Mouse (Mus musculus) left cerebral cortex, postnatal 25 days (tissue): ENCODE data around the gene Gdap1l1. TPM values are rescaled to one million over a fixed set of nuclear protein-coding genes. Genes with fewer than 3 reads are reported as not detected.
"Not testable (repeated sequence)": the region's sequence is repeated elsewhere in the genome, so short reads cannot be mapped to it uniquely, and the experiment has no call there.

Source experiments
- DNase-seq, 2 experiments: peaks; one replicate each; pipeline ENCODE4 v3.0.0; 2022; ENCODE audit warnings: low spot score in 2 of 2, mixed read lengths in 1 of 2
- intact Hi-C: fragments of 180-260 bp; cut with DNase I; formaldehyde crosslinking; loops from one replicate; pipeline ENCODE4 v1.15.1; 2025
- total RNA-seq, 2 experiments: library from RNA; stranded (reverse); gene quantifications; 2 replicates each; pipeline ENCODE4 v1.2.3; 2021

The Gdap1l1 gene
- total RNA-seq, 2 experiments from 2014 or later: 68.8 to 77.1 TPM

DNA sequence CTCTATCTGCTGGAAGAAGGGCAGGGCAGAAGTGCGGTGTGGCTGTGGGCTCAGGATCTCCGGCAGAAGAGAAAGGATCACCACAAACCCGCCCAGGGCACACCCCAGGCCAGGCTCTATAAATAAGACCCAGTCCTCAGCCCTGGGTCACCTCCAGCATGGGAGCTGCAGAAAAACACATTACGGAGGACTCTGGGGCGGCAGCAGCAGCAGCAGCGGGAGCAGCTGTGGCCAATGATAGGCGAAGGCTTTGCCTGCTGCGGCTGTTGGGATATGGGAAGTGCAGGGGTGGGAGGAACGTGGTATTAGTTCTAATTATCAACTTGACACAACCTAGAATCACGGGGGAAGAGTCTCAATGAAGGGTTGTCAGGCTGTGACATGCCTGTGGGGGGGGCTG lies 21.1 kb downstream of the Gdap1l1 start:
- DNase-seq: no peak
- intact Hi-C loops: no loop called here

DNA sequence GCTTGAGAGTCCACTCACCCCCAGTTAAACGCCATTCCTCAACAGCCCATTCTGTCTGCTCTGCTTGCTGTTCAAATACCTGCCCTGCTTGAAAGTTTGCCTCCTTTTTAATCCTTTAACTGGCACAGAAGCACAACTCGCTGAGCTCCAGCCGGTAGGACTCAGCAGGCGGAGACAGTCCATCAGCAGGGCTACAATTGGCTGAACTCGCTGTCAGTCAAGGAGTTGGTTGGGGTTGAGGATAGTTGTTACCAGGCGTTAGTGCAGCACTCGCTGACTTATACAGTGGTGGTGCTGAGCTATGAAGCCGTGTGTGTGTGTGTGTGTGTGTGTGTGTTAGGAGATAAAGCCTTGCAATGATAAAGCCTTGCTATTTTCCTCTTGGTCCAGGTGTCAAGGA lies 22.3 kb downstream of the Gdap1l1 start:
- intact Hi-C loops: no loop called here
- DNase-seq: no peak

DNA sequence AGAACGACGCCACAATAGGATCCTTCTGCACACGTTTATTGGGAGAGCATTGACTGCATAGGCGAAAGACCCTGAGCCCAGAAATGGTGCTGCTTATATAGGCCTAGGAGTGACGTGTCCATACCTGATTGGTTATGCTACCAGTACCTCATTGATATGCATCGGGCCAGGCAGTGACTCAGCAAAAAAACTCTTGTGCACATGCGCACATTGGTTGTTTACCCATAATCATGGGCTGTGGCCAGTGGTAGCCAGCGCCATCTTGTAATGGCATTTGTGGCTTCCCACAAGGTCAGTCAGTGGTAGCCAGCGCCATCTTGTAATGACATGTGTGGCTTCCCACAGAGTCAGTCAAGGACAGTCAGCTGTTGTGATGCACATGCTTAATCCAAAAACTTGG lies 23.0 kb downstream of the Gdap1l1 start:
- intact Hi-C loops, DNase-seq: not testable (repeated sequence)

DNA sequence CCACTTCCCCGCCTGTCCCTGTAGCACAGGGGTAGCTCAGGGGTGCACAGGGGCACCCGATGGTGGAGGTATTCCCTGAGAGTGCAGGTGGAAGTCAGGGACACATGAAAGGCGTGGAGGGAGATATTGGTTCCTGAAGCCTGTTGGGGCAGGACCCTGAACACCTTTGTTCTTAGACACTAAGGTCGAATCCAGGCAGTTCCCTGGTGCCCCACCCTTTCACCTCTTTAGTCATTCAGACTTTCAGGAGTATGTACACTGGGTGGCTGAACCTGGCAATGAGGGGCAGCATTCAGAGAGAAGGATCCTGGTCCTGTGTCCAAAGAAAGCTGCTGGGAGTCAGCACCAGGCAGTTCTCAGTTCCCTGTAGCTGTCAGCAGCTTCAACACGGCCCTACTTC lies 24.1 kb downstream of the Gdap1l1 start:
- DNase-seq: no peak
- intact Hi-C loops: no loop called here

DNA sequence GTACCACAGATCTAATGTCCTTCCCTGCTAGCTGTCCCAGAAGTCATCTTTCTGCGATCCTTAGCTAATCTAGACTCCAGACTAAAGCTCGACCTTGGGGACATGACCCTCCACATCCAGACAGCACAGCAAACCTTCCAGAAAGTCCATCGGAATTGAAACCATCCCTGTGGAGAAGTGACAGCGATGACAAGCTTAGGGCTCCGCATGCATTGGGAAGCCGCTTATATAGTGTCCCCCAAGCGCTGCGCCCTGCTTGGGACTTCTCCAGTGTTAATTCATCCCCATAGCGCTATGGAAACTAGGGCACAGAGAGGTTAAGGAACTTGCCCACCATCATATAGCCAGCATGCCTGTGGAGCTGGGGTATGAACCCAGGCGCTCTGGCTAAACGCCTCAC lies 24.5 kb downstream of the Gdap1l1 start:
- intact Hi-C loops: no loop called here
- DNase-seq: no peak

DNA sequence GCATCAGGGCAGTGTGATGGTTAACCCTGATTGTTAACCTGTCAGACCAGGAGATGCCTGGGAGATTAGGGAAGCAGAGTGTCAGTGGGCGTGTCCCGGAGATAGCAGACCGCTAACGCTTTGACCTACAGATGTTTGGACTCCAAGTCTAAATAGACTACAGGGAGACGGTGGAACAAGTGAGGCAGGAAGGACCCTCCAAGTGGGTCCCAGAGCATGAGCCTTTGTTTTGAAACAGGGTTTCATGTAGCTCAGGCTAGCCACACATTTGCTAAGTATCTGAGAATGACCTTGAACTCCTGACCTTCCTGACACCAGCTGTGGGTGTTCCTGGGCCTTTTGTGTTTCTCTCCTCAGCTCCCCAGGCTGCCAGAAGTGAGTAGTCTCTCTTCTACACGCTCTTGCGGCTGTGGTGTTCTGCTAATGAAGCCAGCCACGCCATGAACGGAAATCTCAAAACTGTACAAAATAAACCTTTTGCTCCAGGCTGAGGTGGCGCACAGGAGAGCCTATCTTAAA lies 25.0 kb downstream of the Gdap1l1 start:
- no peak for DNase-seq
- intact Hi-C loops: no loop called here

DNA sequence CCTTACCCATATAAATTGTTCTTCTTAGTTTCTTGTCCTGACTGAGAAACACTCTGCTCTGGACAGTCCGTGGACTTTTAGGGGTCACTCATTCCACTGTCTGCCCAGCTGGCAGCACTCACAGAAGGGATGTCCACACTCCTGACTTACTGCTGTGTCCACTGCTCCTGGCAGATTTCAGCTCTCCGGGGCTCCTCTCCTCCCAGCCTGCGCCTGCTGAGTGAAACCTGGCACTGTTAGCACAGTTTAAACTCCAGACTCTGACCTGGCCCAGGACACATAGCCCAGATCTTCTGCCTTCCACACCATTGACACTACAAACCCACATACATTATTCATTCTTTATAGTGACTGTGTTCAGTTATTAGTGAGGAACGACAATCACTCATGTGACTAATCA lies 25.7 kb downstream of the Gdap1l1 start:
- no peak for DNase-seq
- intact Hi-C loops: no loop called here

DNA sequence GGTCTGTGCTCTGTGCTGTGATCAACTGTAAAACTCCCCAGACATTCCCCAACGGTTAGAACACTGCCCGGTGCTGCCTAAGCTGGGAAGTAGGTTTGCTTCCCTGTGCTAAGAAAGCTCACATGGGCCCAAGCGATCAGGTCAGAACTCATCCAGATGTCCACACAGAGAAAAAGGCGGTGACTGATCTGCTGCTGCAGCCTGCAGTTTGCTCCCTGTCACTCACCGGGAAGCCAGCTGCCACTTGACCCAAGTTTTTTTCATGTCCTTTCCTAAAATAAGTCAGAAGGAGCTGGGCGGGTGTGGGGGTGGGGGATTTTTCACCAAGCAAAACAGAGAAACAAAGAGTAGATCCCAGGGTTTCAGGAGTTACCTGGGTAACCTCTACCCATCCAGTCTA lies 26.3 kb downstream of the Gdap1l1 start:
- DNase-seq: no peak
- intact Hi-C loops: no loop called here

DNA sequence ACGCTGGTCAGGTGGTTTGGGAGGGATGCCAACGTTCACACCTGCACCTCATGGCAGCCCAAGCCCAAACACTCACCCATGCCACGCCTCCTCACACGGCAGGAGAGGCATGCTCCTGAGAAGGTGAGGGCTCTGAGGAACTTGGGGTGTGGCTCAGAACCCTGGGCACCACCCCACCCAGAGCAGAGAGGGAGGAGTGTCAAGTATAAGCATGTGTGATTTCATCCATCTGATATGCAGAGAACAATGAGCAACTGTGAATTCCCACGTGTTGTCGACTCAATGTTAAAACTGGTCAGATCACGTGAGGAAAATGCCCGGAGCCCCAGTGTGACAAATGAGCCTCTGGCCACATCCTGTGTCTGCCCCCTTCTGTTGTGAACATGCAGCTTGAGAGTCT lies 28.5 kb downstream of the Gdap1l1 start:
- intact Hi-C loops: no loop called here
- DNase-seq: no peak

DNA sequence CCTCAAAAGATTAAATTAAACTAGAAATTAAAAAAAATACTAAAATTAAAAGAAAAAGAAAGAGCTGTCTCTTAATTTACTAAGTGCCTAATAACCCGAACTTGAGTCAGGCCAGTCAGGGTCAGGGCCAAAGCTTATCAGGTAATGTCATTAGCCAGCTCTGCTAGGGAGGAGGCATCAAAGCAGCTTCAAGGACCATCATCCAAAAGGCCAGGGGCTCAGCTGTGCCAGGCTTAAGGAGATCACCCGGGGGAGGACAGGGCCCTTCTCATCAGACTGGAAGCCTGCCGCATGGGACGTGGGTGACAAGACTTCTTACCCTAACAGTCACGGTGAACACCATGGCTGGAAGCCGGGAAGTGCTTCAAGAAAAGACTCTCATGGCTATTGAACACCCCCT lies 29.3 kb downstream of the Gdap1l1 start:
- no peak for DNase-seq
- intact Hi-C loops: no loop called here

DNA sequence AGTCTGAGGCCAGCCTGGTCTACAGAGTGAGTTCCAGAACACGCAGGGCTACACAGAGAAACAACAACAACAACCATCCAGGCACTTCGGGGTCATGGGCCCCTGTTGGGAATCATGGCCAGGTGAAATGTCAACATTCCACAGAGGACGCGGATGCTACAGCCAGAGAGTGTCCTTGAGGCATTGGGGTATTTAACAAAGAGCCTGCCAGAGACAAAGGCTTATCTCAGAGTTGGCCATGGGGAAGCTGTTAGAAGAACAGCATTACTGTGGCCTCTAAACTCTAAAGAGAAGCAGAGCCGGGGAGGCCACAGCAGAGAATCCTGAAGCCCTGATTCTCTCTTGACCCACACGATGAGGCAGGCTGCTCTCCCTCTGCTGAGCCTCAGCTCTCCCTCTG lies 30.6 kb downstream of the Gdap1l1 start:
- intact Hi-C loops: no loop called here
- DNase-seq: no peak

DNA sequence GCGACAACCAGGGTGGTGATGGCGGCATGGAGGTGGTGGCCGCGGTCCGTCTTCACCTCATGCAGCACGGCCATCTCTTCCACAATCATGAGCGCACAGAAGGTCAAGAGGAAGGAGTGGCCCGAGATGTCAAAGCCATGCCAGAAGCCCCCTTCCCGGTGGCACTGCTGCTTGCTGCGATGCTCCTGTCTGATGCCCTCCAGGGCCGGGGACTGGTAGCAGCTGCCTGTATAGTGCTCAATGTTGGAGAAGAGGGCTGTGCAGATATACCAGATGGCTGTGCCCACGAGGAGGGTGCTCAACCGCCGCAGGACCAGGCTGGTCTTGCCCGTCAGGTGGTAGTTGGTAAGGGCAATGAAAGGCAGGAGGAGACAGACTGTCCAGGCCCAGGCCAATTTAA lies 31.4 kb downstream of the Gdap1l1 start:
- intact Hi-C loops: no loop called here
- no peak for DNase-seq

DNA sequence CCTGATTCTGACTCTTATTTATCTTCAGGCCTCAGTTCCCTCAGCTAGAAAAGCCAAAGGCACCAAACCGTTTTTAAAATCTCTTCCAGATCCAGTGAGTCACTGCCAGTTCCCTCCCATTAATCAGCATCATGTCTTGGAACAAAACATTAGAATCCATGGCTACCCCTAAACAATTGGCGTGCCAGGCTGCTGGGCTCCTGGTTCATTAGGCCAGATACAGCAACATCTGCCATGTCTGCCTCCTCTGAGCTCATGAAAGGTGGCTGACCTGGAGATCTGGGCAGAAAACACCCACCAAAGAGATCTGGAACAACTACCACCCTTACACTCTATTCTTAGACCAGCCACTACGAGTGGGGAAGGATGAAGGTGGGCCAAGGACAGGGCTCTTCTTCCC lies 32.9 kb downstream of the Gdap1l1 start:
- DNase-seq: no peak
- intact Hi-C loops: no loop called here

DNA sequence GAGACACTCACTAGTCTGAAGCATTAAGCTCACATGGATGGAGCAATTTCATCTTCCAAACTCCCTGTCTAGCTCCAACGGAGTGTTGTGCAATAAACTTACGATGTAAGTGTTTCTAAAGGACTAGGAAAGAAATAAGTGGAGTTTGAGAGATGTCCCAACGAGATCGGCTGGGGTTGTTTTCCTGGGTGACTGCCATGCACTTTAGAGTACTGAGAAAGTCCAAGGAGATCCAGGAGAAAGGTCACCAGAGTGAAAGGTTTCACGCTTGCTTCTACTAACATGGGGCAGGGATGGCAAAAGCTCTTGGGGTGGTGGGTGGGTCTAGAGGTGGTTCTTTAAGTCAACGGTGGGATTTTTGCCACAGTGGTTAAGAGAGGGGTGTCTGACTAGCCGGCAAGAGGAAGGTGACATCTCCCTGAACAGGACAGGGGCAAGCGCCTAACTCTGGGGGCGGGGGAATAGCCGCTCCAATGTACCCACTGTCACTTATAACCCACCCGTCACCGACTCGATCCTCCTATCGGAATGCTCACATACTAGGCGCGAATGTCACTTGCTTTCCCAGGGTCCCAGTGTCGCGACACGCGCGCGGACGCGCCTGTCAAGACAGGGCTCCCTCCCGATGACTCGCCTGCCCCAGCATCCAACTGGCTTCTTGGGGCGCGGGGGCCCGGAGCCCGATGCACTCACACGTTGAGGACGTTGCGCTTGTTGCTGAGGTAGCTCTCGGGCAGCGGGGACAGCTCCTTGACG lies 33.6 kb downstream of the Gdap1l1 start:
- no peak for DNase-seq
- intact Hi-C loops: loop anchor here (1.0 kb wide), 1 partner anchor 52 kb away; no protein-coding TSS in a partner anchor

DNA sequence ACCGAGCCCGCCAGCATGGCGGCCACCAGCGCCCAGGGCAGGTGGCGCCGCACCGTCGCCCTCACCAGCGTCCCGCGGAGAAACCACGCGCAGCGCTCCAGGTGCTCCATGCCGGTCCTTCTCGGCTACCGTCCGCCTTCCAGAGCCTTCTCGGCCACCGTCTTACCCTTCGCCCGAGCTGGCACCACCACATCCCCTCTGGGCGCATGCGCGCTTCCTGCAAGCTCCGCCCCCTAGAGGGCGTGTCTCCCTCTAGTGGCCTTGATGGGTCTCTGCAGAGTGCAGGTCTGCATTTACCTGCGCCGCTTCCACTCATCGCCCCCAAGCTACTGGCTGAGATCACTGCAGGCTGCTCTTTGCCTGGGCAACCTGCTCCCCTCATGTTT lies 34.2 kb downstream of the Gdap1l1 start, which contains the start of gene Fitm2:
Gene Fitm2, minus strand, starts transcription at position 164 of the 386 bp plus-strand sequence.
- intact Hi-C loops: loop anchor here (1.0 kb wide), 1 partner anchor 52 kb away; no protein-coding TSS in a partner anchor
- DNase-seq: peak; percentile 98

DNA sequence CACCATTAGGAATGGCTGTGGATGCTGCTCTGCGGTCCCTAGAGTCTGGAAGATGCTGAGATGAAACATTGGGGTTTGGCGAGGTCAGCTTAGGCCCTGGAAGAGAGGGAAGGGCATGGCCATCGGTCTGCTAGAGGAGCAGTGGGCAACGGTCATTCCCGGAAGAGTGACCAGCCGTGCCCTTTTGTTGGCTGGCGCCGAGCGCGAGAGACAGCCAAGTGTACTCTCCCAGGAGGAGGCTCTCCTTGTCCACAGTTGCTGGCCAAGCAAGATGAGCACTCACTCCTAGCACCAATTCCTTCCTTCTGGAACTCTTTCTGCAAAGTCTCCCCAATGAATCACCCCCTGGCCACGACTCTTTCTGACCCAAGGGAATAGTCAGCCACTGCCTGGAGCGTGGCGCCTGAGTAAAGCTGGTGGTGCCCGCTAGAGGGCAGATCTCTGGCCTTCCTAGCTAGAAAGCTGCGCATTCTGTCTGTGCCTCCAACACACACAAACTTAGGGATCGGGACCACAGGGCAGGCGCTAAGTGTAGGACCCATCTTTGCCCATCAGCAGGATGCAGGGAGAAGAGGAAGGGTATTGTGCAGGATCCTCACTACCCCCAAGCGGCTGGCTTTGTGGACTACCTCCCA lies 42.0 kb downstream of the Gdap1l1 start:
- intact Hi-C loops: no loop called here
- DNase-seq: no peak

DNA sequence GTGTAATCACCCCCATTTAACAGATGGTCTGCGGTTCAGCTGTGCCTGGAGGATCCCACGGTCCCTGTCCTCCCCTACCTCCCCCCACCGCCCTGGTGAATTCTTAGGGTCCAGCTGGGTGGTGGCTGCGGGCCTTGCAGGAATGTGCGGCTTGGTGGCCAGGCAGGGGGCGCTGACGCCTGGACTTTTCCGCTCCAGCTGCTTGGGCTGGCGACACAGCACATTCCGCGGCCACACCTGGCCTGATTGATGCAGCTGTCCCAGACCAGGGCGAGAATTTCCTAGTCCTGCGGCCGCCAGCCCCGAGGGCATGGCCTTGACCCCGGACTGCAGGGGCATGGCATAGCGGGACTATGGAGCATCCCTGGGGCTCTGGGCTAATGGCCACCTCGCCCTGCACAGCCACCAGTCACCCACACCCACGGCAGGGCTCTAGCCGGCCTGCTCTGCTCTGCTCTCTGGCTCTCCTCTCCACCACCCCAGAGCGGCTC lies 43.3 kb downstream of the Gdap1l1 start:
- no peak for DNase-seq
- intact Hi-C loops: no loop called here

DNA sequence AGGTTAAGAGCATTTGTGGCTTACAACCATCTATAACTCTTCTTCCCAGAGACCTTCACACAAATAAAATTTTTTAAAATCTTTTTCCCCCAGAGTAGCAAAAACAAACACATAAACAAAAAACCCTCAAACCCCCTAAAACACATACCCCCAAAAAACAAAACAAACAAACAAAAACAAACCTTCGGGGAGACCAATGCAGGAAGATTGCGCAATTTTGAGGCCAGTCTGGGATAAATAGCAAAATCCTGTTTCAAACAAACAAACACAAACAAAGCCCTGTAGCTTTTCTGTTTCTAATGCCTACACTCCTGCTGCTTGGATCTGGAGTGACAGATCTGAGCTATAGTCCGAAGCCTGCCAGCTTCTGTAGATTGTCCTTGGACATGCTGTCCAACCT lies 49.1 kb downstream of the Gdap1l1 start:
- intact Hi-C loops: no loop called here
- DNase-seq: no peak

DNA sequence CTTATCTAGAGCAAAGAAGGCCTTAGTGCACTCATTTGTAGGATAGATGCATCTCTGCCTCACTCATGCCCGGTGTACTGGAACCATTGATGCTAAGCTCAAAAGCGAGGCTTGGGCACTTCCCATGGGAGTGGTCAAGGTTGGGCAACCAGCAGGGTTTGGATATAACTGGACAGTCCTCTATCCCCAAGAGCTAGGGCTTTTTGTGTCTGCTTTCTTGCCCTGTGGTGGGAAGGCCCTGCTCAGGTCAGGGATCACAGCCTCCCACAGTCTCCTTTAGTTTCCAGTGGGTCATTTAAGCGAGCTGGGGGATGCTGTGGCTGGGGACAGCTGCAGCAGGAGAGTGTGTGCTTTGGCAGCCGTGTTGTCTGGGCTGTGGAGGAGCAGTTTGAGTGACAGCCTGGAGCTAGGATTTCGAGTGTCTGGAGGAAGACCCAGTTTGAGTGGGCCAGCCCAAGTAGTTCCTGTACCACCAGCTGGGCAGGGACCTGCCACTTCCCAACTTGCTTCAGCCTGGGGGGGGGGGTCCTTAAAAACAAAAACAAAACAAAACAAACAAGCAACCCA lies 51.5 kb downstream of the Gdap1l1 start:
- DNase-seq: no peak
- intact Hi-C loops: no loop called here

DNA sequence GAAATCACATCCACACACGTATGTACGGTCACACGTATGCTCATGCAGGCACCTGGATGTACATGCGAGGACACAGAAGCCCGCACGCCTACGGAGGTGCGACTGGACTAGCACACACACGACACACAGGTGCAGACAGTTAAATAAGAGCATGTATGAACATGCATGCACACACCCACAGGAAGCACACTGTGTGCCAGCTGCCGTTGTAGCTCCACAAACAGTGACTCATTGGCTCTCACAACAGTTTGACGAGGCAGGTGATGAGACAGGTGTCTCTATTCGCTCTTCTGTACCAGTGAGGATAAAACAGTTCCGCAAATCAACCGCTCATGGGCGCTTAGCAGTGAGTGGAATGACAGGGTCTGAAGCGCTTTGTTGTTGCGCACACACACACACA lies 52.4 kb downstream of the Gdap1l1 start:
- DNase-seq: no peak
- intact Hi-C loops: no loop called here

DNA sequence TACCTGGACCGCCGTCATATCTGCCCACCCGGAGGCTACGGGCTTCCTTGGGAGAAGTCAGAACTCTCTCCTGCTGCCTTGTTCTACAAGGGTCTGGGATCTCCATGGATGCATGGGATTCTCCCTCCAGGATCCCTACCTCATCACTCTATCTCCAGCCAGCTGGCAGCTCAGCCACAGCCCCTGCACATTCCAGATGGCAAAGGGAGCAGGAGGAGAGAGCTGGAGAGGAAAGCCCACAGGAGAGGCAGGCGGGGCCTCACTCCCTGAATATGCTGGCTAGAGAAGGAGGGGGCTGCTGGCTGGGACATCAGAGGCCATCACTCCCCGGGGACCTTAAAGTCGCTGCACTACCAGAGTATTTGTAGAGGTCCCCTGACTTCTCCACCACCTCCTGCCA lies 53.1 kb downstream of the Gdap1l1 start:
- DNase-seq: peak in 1 of 2 experiments; percentile 29
- intact Hi-C loops: no loop called here
